Mouse (Mus musculus): ENCODE data around the gene Nfatc4. TPM values are rescaled to one million over a fixed set of nuclear protein-coding genes. Genes with fewer than 3 reads are reported as not detected.
A peak's percentile ranks its signal among the peaks of the same experiment; 100 is the strongest.

Gene Nfatc4
- total and polyA plus RNA-seq, 2 experiments from 2014 or later, result 3.4 to 8.5 TPM

DNA sequence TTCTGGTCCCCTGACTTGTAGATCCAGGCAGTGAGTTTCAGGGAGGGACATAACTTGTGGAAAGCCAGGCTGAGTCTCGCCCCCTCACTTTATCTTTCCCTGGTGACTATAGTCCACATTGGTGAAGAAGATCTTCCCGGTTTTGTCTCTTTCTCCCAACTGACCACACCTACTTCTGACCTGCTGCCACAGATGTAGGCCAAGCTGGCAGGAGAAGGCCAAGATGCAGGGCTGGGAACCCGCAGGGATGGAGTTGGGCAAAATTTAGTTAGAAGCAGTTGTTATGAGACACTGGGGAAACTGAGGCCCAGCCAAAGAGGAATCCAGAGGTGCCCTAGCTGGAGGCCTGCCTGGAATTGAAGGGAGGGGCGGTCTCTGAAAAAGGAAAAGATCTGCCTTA, 10.2 kb downstream of the Nfatc4 start:
- Histone ChIP-seq H3K36me3 (replicated peaks; ENCODE audit: control insufficient read depth, insufficient read depth, low read length) (no peaks in the 10 kb centered on the region), H3K4me3 (ENCODE audit: low read depth, low read length) (no peak overlapping the region), H3K9me3 (replicated peaks; ENCODE audit: control insufficient read depth, low read length) (no peaks in the 10 kb centered on the region), H3K4me2 (ENCODE audit: low read depth, low read length) (no peak overlapping the region), H3K9ac (replicated peaks; ENCODE audit: low read depth, low read length) (no peak overlapping the region), H3K4me1 (ENCODE audit: control insufficient read depth, insufficient read depth) (0 out of 2 replicates have a peak, but pooled peaks cover 7% of the 10 kb centered on the region), H3K27ac (ENCODE audit: low read depth) (no peak overlapping the region), H3K27me3 (ENCODE audit: control insufficient read depth, insufficient read depth, low read length) (no peaks in the 10 kb centered on the region)
- no peak for DNase-seq (ENCODE audit: low spot score)
- ATAC-seq (ENCODE audit: insufficient read depth, low read depth), result no peak
- WGBS, result 80% methylated on average over 4 of the region's 4 CpGs
- TF ChIP-seq EP300 (IDR thresholded peaks at IDR 0.05; ENCODE audit: low read depth) (no peak), CTCF (IDR thresholded peaks at IDR 0.05; ENCODE audit: low read depth) (no peak)

DNA sequence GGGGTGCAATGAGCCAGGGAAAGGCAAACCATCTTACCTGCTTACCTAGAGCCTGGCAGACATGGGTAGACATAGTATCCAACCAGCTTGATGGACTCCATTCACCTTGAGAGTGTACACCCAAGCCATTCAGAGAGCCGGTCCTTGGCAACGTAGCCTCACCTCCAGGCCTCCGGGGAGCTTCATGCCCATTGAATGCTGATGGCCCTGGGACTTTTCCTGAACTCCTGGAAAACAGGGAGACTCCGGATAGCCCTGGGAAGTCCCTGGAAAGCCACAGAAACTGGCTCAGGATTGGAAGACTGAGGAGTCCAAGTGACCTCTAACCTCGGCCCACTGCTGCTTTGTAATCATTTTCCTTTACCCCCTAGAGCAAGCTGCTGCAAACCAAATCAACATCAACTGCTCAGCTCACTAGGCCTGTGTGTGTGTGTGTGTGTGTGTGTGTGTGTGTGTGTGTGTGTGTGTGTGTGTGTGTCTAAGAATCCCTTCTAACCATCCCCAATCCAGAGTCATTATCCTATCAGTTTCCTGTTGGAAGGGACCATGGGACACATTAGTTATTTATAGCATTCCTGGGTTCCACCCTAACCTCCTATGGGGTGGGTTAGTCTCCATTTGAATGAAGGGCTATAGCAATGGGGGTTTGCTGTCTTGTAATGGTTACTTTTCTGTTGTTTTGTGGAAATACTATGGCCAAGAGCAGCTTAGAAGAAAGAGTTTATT, 12.0 kb downstream of the Nfatc4 start:
- Histone ChIP-seq H3K4me3 (ENCODE audit: low read depth, low read length) (no peak overlapping the region), H3K36me3 (replicated peaks; ENCODE audit: control insufficient read depth, insufficient read depth, low read length) (no peaks in the 10 kb centered on the region), H3K27me3 (ENCODE audit: control insufficient read depth, insufficient read depth, low read length) (no peaks in the 10 kb centered on the region), H3K9me3 (replicated peaks; ENCODE audit: control insufficient read depth, low read length) (no peaks in the 10 kb centered on the region), H3K9ac (replicated peaks; ENCODE audit: low read depth, low read length) (no peak overlapping the region), H3K4me1 (ENCODE audit: control insufficient read depth, insufficient read depth) (0 out of 2 replicates have a peak, but pooled peaks cover 4% of the 10 kb centered on the region), H3K4me2 (ENCODE audit: low read depth, low read length) (no peak overlapping the region), H3K27ac (ENCODE audit: low read depth) (no peak overlapping the region)
- ATAC-seq (ENCODE audit: insufficient read depth, low read depth) (no peak), DNase-seq (ENCODE audit: low spot score) (no peak)
- 75% methylated on average over 5 of the region's 5 CpGs for WGBS
- TF ChIP-seq EP300 (IDR thresholded peaks at IDR 0.05; ENCODE audit: low read depth) (no peak), CTCF (IDR thresholded peaks at IDR 0.05; ENCODE audit: low read depth) (no peak)

DNA sequence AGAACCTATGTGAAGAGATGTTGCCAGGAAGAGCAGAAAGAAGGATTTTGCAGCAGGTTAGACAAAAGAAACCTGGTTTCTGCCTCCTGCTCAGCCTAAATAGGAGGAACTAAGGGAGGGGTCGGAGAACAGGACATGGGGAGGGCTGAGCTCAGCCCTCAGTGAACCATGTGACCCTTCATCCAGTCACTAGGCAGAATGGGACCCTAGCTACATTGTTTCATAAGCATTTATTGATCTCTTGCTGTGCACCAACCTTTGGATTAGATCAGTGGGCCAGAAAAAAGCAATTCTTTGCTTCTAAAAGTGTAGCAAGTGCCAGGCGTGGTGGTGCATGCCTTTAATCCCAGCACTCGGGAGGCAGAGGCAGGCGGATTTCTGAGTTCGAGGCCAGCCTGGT, 15.4 kb downstream of the Nfatc4 start:
- H3K4me3 ChIP-seq (ENCODE audit: low read depth, low read length), result no peak overlapping the region
- no peak overlapping the region for H3K27ac ChIP-seq (ENCODE audit: low read depth)
- H3K27me3 ChIP-seq (ENCODE audit: control insufficient read depth, insufficient read depth, low read length), result no peaks in the 10 kb centered on the region
- 0 out of 2 replicates have a peak, but pooled peaks cover 4% of the 10 kb centered on the region for H3K4me1 ChIP-seq (ENCODE audit: control insufficient read depth, insufficient read depth)
- no peak overlapping the region for H3K4me2 ChIP-seq (ENCODE audit: low read depth, low read length)
- H3K36me3 ChIP-seq (replicated peaks; ENCODE audit: control insufficient read depth, insufficient read depth, low read length), result no peaks in the 10 kb centered on the region
- H3K9me3 ChIP-seq (replicated peaks; ENCODE audit: control insufficient read depth, low read length), result no peaks in the 10 kb centered on the region
- DNase-seq (ENCODE audit: low spot score) (no peak), ATAC-seq (ENCODE audit: insufficient read depth, low read depth) (no peak)
- 85% methylated on average over 4 of the region's 5 CpGs for WGBS
- no peak for TF ChIP-seq CTCF (IDR thresholded peaks at IDR 0.05; ENCODE audit: low read depth)
- TF ChIP-seq EP300 (IDR thresholded peaks at IDR 0.05; ENCODE audit: low read depth), result no peak
- no peak overlapping the region for H3K9ac ChIP-seq (replicated peaks; ENCODE audit: low read depth, low read length)

DNA sequence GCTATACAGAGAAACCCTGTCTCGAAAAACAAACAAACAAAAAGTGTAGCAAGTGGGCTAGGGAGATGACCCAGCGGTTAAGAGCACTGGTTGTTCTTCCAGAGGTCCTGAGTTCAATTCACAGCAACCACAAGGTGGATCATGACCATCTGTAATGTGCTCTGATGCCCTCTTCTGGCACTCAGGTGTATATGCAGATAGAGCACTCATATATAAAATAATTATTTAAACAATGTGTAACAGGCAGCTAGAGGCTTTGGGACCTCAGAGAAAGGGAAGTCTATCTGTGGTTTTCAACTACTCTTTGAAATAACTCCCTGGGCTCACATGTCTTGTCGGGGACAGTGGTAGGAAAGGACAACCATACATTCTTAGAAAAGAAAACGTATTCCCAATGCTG, 15.8 kb downstream of the Nfatc4 start:
- ATAC-seq (ENCODE audit: insufficient read depth, low read depth), result no peak

DNA sequence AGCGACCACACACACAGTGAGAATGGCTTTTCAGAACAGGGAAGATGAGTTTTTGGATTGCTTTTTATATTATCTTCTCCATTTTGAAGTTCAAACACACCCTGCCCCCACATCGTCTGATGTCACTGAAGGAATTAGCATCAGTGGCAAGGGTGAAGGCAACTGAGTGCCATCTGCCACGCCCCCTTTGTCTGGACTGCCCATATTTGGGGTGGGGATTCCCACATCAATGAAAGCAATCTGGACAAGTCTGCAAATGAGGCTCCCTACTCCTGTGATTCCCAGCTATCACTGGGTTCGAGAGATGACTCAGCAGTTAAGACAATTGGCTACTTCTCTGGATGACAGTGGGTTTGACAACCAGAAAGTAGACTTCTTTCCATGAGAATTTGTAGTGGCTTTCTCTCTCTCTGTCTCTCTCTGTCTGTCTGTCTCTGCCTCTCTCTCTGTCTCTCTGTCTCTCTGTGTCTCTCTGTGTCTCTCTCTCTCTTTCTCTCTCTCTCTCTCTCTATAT, 18.0 kb downstream of the Nfatc4 start:
- ATAC-seq (ENCODE audit: insufficient read depth, low read depth) (no peak), DNase-seq (ENCODE audit: low spot score) (no peak)
- Histone ChIP-seq H3K9ac (replicated peaks; ENCODE audit: low read depth, low read length) (no peak overlapping the region), H3K36me3 (replicated peaks; ENCODE audit: control insufficient read depth, insufficient read depth, low read length) (no peaks in the 10 kb centered on the region), H3K9me3 (replicated peaks; ENCODE audit: control insufficient read depth, low read length) (no peaks in the 10 kb centered on the region), H3K4me1 (ENCODE audit: control insufficient read depth, insufficient read depth) (no peaks in the 10 kb centered on the region), H3K27me3 (ENCODE audit: control insufficient read depth, insufficient read depth, low read length) (no peaks in the 10 kb centered on the region), H3K4me2 (ENCODE audit: low read depth, low read length) (no peak overlapping the region), H3K4me3 (ENCODE audit: low read depth, low read length) (no peak overlapping the region), H3K27ac (ENCODE audit: low read depth) (no peak overlapping the region)
- TF ChIP-seq CTCF (IDR thresholded peaks at IDR 0.05; ENCODE audit: low read depth) (no peak), EP300 (IDR thresholded peaks at IDR 0.05; ENCODE audit: low read depth) (no peak)
- WGBS, result 65% methylated on average over 4 of the region's 4 CpGs

More for the DNA sequence above, 15.8 kb downstream of the Nfatc4 start:
- 82% methylated on average over 4 of the region's 4 CpGs for WGBS
- no peak overlapping the region for H3K27ac ChIP-seq (ENCODE audit: low read depth)
- H3K9me3 ChIP-seq (replicated peaks; ENCODE audit: control insufficient read depth, low read length), result no peaks in the 10 kb centered on the region
- H3K36me3 ChIP-seq (replicated peaks; ENCODE audit: control insufficient read depth, insufficient read depth, low read length), result no peaks in the 10 kb centered on the region
- no peak overlapping the region for H3K4me2 ChIP-seq (ENCODE audit: low read depth, low read length)
- TF ChIP-seq CTCF (IDR thresholded peaks at IDR 0.05; ENCODE audit: low read depth) (peak; percentile 24; the same call in 1 of the 2 replicates), EP300 (IDR thresholded peaks at IDR 0.05; ENCODE audit: low read depth) (no peak)
- H3K4me1 ChIP-seq (ENCODE audit: control insufficient read depth, insufficient read depth), result 0 out of 2 replicates have a peak, but pooled peaks cover 4% of the 10 kb centered on the region
- H3K9ac ChIP-seq (replicated peaks; ENCODE audit: low read depth, low read length), result no peak overlapping the region
- H3K27me3 ChIP-seq (ENCODE audit: control insufficient read depth, insufficient read depth, low read length), result no peaks in the 10 kb centered on the region
- no peak for DNase-seq (ENCODE audit: low spot score)
- no peak overlapping the region for H3K4me3 ChIP-seq (ENCODE audit: low read depth, low read length)

Measured in heart, postnatal 0 days (tissue).